Mouse (Mus musculus): Measurements from ENCODE around the gene Tmem132b. TPM values are rescaled to one million over a fixed set of nuclear protein-coding genes. Genes with fewer than 3 reads are reported as not detected.

Tmem132b gene
- total RNA-seq, 2 experiments from 2014 or later = not detected

GRCm38 (mm10) chr5:125641531-125642147 is 110.1 kb downstream of the Tmem132b start:
- intact Hi-C loops (cut with DNase I) = no loop called here
- no peak for DNase-seq (ENCODE audit: low spot score)

GRCm38 (mm10) chr5:125648236-125648635 is 116.7 kb downstream of the Tmem132b start:
- intact Hi-C loops (cut with DNase I) = no loop called here
- DNase-seq (ENCODE audit: low spot score) = no peak

GRCm38 (mm10) chr5:125649982-125650381 is 118.4 kb downstream of the Tmem132b start:
- intact Hi-C loops (cut with DNase I) = no loop called here
- no peak for DNase-seq (ENCODE audit: low spot score)

GRCm38 (mm10) chr5:125658101-125658500 is 126.5 kb downstream of the Tmem132b start:
- no peak for DNase-seq (ENCODE audit: low spot score)
- intact Hi-C loops (cut with DNase I) = no loop called here

- no peak for DNase-seq (ENCODE audit: low spot score)
- intact Hi-C loops (cut with DNase I) = no loop called here
Measured at GRCm38 (mm10) chr5:125658959-125659749, 127.6 kb downstream of the Tmem132b start.

- DNase-seq (ENCODE audit: low spot score) = no peak
- intact Hi-C loops (cut with DNase I) = no loop called here
Measured at GRCm38 (mm10) chr5:125675623-125676022, 144.0 kb downstream of the Tmem132b start.

- DNase-seq (ENCODE audit: low spot score) = no peak
- intact Hi-C loops (cut with DNase I) = no loop called here
Measured at GRCm38 (mm10) chr5:125676025-125676623, 144.6 kb downstream of the Tmem132b start.

- intact Hi-C loops (cut with DNase I) = no loop called here
Measured at GRCm38 (mm10) chr5:125680889-125681288, 149.3 kb downstream of the Tmem132b start.

GRCm38 (mm10) chr5:125683491-125683890 is 151.9 kb downstream of the Tmem132b start:
- DNase-seq (ENCODE audit: low spot score) = no peak
- intact Hi-C loops (cut with DNase I) = no loop called here

More at GRCm38 (mm10) chr5:125680889-125681288, 149.3 kb downstream of the Tmem132b start:
- DNase-seq (ENCODE audit: low spot score) = no peak

GRCm38 (mm10) chr5:125685681-125686331 is 154.2 kb downstream of the Tmem132b start:
- intact Hi-C loops (cut with DNase I) = no loop called here
- DNase-seq (ENCODE audit: low spot score) = no peak

- intact Hi-C loops (cut with DNase I) = no loop called here
- no peak for DNase-seq (ENCODE audit: low spot score)
Measured at GRCm38 (mm10) chr5:125692538-125692937, 161.0 kb downstream of the Tmem132b start.

GRCm38 (mm10) chr5:125699395-125699794 is 167.8 kb downstream of the Tmem132b start:
- no peak for DNase-seq (ENCODE audit: low spot score)
- intact Hi-C loops (cut with DNase I) = no loop called here

- intact Hi-C loops (cut with DNase I) = no loop called here
- DNase-seq (ENCODE audit: low spot score) = no peak
Measured at GRCm38 (mm10) chr5:125700234-125700633, 168.7 kb downstream of the Tmem132b start.

GRCm38 (mm10) chr5:125705379-125705778 is 173.8 kb downstream of the Tmem132b start:
- intact Hi-C loops (cut with DNase I) = no loop called here
- no peak for DNase-seq (ENCODE audit: low spot score)

- intact Hi-C loops (cut with DNase I) = no loop called here
- no peak for DNase-seq (ENCODE audit: low spot score)
Measured at GRCm38 (mm10) chr5:125709160-125709559, 177.6 kb downstream of the Tmem132b start.

GRCm38 (mm10) chr5:125726815-125727214 is 195.2 kb downstream of the Tmem132b start:
- no peak for DNase-seq (ENCODE audit: low spot score)

GRCm38 (mm10) chr5:125727436-125727835 is 195.9 kb downstream of the Tmem132b start:
- intact Hi-C loops (cut with DNase I) = no loop called here
- no peak for DNase-seq (ENCODE audit: low spot score)

More at GRCm38 (mm10) chr5:125726815-125727214, 195.2 kb downstream of the Tmem132b start:
- intact Hi-C loops (cut with DNase I) = no loop called here

GRCm38 (mm10) chr5:125727936-125728335 is 196.4 kb downstream of the Tmem132b start:
- intact Hi-C loops (cut with DNase I) = no loop called here
- DNase-seq (ENCODE audit: low spot score) = no peak

GRCm38 (mm10) chr5:125728521-125728920 is 196.9 kb downstream of the Tmem132b start:
- no peak for DNase-seq (ENCODE audit: low spot score)
- intact Hi-C loops (cut with DNase I) = no loop called here

GRCm38 (mm10) chr5:125733806-125734205 is 202.2 kb downstream of the Tmem132b start:
- intact Hi-C loops (cut with DNase I) = no loop called here

More at GRCm38 (mm10) chr5:125733806-125734205, 202.2 kb downstream of the Tmem132b start:
- DNase-seq (ENCODE audit: low spot score) = no peak

Measured in heart, postnatal 25 days (tissue).